Mouse (Mus musculus) lung, embryonic 16.5 days (tissue): ENCODE results near the gene Vamp2. TPM values are rescaled to one million over a fixed set of nuclear protein-coding genes. Genes with fewer than 3 reads are reported as not detected.
"Not testable (repeated sequence)": the region's sequence is repeated elsewhere in the genome, so short reads cannot be mapped to it uniquely, and the experiment has no call there.

ENCODE experiments used
- ATAC-seq: fragments of 200-750 bp; cut with Nextera tagmentation; 2 replicates; pipeline ENCODE4 v1.8.0; 2017; ENCODE audit warnings: low read depth, mild to moderate bottlenecking, moderate library complexity
- H3K27ac ChIP-seq: fragments of 300-500 bp; sonication (generic); 2 replicates; pipeline ENCODE4 v1.5.1; 2014; ENCODE audit warnings: mild to moderate bottlenecking, control low read depth, low read length
- H3K27me3 ChIP-seq: fragments of 300-500 bp; sonication (generic); 2 replicates; pipeline ENCODE4 v1.6.1; 2014; ENCODE audit warnings: low read depth, low read length, mixed read lengths; ENCODE audit not compliant: control insufficient read depth, insufficient read depth
- H3K36me3 ChIP-seq: fragments of 300-500 bp; sonication (generic); 2 replicates; pipeline ENCODE4 v1.6.1; 2014; ENCODE audit warnings: low read length; ENCODE audit not compliant: control insufficient read depth, insufficient read depth
- H3K4me1 ChIP-seq: fragments of 300-500 bp; sonication (generic); replicated peaks from 2 replicates; pipeline ENCODE4 v1.6.1; 2014; ENCODE audit warnings: low read length, mixed read lengths; ENCODE audit not compliant: control insufficient read depth, insufficient read depth
- H3K4me2 ChIP-seq: fragments of 300-500 bp; sonication (generic); 2 replicates; pipeline ENCODE4 v1.6.1; 2014; ENCODE audit warnings: low read depth, low read length, control low read depth
- H3K4me3 ChIP-seq: fragments of 300-500 bp; sonication (generic); 2 replicates; pipeline ENCODE4 v1.5.1; 2014; ENCODE audit warnings: mild to moderate bottlenecking, low read length, control low read depth
- H3K9ac ChIP-seq: fragments of 300-500 bp; sonication (generic); 2 replicates; pipeline ENCODE4 v1.6.1; 2014; ENCODE audit warnings: low read length, control low read depth
- H3K9me3 ChIP-seq: fragments of 300-500 bp; sonication (generic); 2 replicates; pipeline ENCODE4 v1.6.1; 2016; ENCODE audit warnings: low read length; ENCODE audit not compliant: control insufficient read depth
- WGBS: fragments of 180-500 bp; shearing (Covaris S2); extraction: QIAGEN DNeasy Blood & Tissue Kit; methylation state at CpG from one replicate; pipeline ENCODE4 v1.1.7; 2014; 5-methylcytosine and 5-hydroxymethylcytosine counted together
- polyA plus RNA-seq: library from polyadenylated mRNA; unstranded; fragments of >200 nt; fragmentation: Nextera tagmentation; extraction: Ambion mirVana; gene quantifications from 2 replicates; pipeline ENCODE4 v1.2.1, GENCODE M21; 2015

Vamp2 gene
- polyA plus RNA-seq, 1 experiment from 2014 or later: 85.2 TPM

- peak; percentile 19 for ATAC-seq
- Histone ChIP-seq H3K36me3 (peaks cover 10% of the 10 kb centered on the region; the same call in 1 of the 2 replicates), H3K4me2 (peak overlapping the region; percentile 75), H3K4me1 (peaks cover 20% of the 10 kb centered on the region), H3K27me3 (no peaks in the 10 kb centered on the region), H3K4me3 (peak overlapping the region; percentile 99), H3K9ac (peak overlapping the region; percentile 100), H3K9me3 (no peaks in the 10 kb centered on the region), H3K27ac (peak overlapping the region; percentile 95)
- 10% methylated on average over 25 of the region's 25 CpGs for WGBS
These were observed 746 bp downstream of the Vamp2 start for GRCm38 (mm10) chr11:69088856-69089615.

GRCm38 (mm10) chr11:69089616-69090290, 1.5 kb downstream of the Vamp2 start:
- Histone ChIP-seq H3K9me3 (no peaks in the 10 kb centered on the region), H3K27me3 (no peaks in the 10 kb centered on the region), H3K4me1 (peaks cover 25% of the 10 kb centered on the region), H3K4me2 (peak overlapping the region; percentile 75), H3K27ac (no peak overlapping the region), H3K36me3 (peaks cover 10% of the 10 kb centered on the region; the same call in 1 of the 2 replicates), H3K9ac (peak overlapping the region; percentile 100), H3K4me3 (peak overlapping the region; percentile 99)
- no peak for ATAC-seq
- WGBS: 79% methylated on average over 12 of the region's 12 CpGs

- ATAC-seq: no peak
- no peaks in the 10 kb centered on the region for H3K27me3 ChIP-seq
- peaks cover 10% of the 10 kb centered on the region; the same call in 1 of the 2 replicates for H3K36me3 ChIP-seq
- peak overlapping the region; percentile 56 for H3K9ac ChIP-seq
- H3K4me3 ChIP-seq: no peak overlapping the region
- WGBS: 46% methylated on average over 6 of the region's 6 CpGs
- H3K9me3 ChIP-seq: no peaks in the 10 kb centered on the region
- peaks cover 25% of the 10 kb centered on the region for H3K4me1 ChIP-seq
- no peak overlapping the region for H3K4me2 ChIP-seq
- H3K27ac ChIP-seq: no peak overlapping the region
These were observed 2.1 kb downstream of the Vamp2 start for GRCm38 (mm10) chr11:69090367-69090766.

DNA sequence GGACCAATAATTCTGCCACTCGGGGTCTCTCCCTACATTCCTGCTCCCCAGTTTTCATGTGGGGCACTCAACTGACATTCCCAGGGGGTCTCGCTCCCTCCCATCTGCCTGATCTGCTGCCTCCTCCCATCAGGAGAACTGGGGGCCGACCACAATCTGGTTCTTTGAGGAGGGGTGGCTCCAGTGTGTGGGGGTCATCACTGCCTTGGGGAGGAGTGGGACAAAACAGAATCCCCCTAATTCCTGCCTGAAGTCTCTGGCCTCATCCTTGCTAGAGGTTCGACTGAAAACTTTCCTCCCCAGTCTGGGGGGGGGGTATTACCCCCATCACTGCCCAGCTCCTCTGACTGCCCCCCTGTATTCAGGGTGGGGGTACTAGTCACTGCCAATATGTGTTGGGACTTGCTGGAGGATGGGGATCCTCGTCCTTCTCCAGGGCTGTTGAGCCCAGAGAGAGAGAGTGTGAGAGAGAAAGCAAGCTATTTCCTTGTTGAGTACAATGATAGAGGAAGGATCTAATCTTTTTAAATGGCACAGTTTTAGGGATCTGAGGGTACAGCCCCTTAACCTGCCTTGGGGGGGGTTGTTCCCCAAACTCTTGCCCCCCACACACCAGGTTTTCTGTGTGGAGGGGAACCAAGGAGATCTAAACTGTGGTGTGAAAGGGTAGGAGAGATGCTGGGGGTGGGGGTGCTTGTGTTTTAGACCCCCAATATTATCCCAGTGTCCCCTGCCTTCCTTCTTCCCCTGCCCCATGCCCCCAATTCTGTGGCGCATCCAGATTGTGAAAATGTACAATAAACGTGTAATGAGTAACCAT, 3.5 kb downstream of the Vamp2 start:
- H3K27me3 ChIP-seq: no peaks in the 10 kb centered on the region
- H3K4me1 ChIP-seq: peaks cover 25% of the 10 kb centered on the region
- H3K27ac ChIP-seq: no peak overlapping the region
- ATAC-seq: no peak
- H3K9ac ChIP-seq: no peak overlapping the region
- no peaks in the 10 kb centered on the region for H3K9me3 ChIP-seq
- H3K4me3 ChIP-seq: no peak overlapping the region
- 60% methylated on average over 7 of the region's 7 CpGs for WGBS
- H3K36me3 ChIP-seq: peaks cover 10% of the 10 kb centered on the region; the same call in 1 of the 2 replicates
- H3K4me2 ChIP-seq: no peak overlapping the region

GRCm38 (mm10) chr11:69092386-69092751, 4.1 kb downstream of the Vamp2 start:
- Histone ChIP-seq H3K36me3 (peaks cover 10% of the 10 kb centered on the region; the same call in 1 of the 2 replicates), H3K9ac (no peak overlapping the region), H3K4me1 (peaks cover 25% of the 10 kb centered on the region), H3K27me3 (no peaks in the 10 kb centered on the region), H3K27ac (no peak overlapping the region), H3K4me3 (no peak overlapping the region), H3K9me3 (no peaks in the 10 kb centered on the region), H3K4me2 (no peak overlapping the region)
- 1% methylated on average over 3 of the region's 3 CpGs for WGBS
- no peak for ATAC-seq

GRCm38 (mm10) chr11:69092871-69093270, 4.6 kb downstream of the Vamp2 start:
- 89% methylated on average over 4 of the region's 4 CpGs for WGBS
- ATAC-seq: no peak
- Histone ChIP-seq H3K4me1 (peaks cover 26% of the 10 kb centered on the region), H3K36me3 (peaks cover 10% of the 10 kb centered on the region; the same call in 1 of the 2 replicates), H3K4me2 (no peak overlapping the region), H3K27me3 (no peaks in the 10 kb centered on the region), H3K4me3 (no peak overlapping the region), H3K9ac (no peak overlapping the region), H3K27ac (no peak overlapping the region), H3K9me3 (no peaks in the 10 kb centered on the region)

- WGBS: 84% methylated on average over 7 of the region's 7 CpGs
- peaks cover 34% of the 10 kb centered on the region for H3K4me1 ChIP-seq
- H3K9ac ChIP-seq: not testable (repeated sequence)
These were observed 5.6 kb downstream of the Vamp2 start for GRCm38 (mm10) chr11:69093856-69094255.

DNA sequence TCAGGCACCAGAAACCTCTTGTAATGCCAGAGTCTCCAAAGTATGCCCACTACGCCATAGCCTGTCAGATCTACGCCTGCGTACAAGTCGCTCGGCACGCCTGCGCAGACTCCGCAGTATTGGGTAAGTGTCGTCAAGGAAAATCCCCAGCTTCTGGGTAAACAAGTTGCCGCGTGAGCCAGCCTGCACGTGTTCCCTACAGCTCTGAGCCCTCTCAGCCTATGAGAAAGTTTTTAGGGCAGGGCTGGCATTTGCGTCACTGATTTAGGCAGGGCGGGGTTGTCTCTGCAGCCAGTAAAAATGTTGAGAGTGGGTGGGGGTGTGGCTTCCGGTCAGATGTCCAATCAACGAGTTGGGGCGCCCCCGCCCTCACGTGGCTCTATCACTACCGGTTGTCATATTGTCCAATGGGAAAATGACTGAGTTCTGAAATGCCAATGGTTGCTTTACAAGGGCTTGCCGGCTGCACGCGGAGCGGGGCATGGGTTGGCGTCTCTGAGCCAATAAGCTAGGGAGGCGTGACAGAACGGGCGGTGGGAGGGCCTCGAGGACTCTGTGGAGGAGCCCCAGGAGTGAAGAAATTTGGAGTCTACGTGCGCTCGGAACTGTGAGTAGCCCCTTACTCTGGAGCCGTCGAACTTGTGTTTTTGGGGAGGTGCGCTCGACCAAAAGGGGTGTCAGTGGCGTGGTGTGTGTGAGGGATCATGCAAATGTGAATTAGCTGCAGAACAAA, 6.6 kb downstream of the Vamp2 start, which contains the start of gene Per1:
Gene Per1 (plus strand): TSS at position 521 of the 733 bp plus-strand sequence.
- ATAC-seq: peak; percentile 86

More at GRCm38 (mm10) chr11:69093856-69094255, 5.6 kb downstream of the Vamp2 start:
- peak overlapping the region; percentile 98 for H3K27ac ChIP-seq
- H3K9me3 ChIP-seq, H3K4me3 ChIP-seq, H3K36me3 ChIP-seq, H3K4me2 ChIP-seq, H3K27me3 ChIP-seq, ATAC-seq: not testable (repeated sequence)

More for the DNA sequence above, 6.6 kb downstream of the Vamp2 start, which contains the start of gene Per1:
- Histone ChIP-seq H3K4me2 (peak within 1 kb of the TSS; percentile 96), H3K27ac (peak within 1 kb of the TSS; percentile 98), H3K27me3 (no peaks in the 10 kb centered on the region), H3K4me3 (peak within 1 kb of the TSS; percentile 68), H3K36me3 (peaks cover 8% of the 10 kb centered on the region; the same call in 1 of the 2 replicates), H3K9ac (peak within 1 kb of the TSS; percentile 86), H3K9me3 (no peaks in the 10 kb centered on the region), H3K4me1 (peaks cover 36% of the 10 kb centered on the region)
- WGBS: under 1% methylated on average over 37 of the region's 37 CpGs
